Mouse (Mus musculus) forebrain, embryonic 14.5 days (tissue): ENCODE results near the gene Plod1. TPM values are rescaled to one million over a fixed set of nuclear protein-coding genes. Genes with fewer than 3 reads are reported as not detected.

Source experiments
- ATAC-seq: fragments of 200-750 bp; cut with Nextera tagmentation; 2 replicates; pipeline ENCODE4 v1.8.0; 2017; ENCODE audit warnings: mild to moderate bottlenecking, moderate library complexity
- DNase-seq: peaks from one replicate; pipeline ENCODE4 v3.0.0-alpha.2; 2015; ENCODE audit warnings: low spot score
- H3K27ac ChIP-seq: fragments of 300-500 bp; sonication (generic); 2 replicates; pipeline ENCODE4 v1.5.1; 2014; ENCODE audit warnings: low read depth, mild to moderate bottlenecking, control low read depth, low read length, moderate library complexity
- H3K27me3 ChIP-seq: fragments of 300-500 bp; sonication (generic); replicated peaks from 2 replicates; pipeline ENCODE4 v1.6.1; 2014; ENCODE audit warnings: low read length, control low read depth, mixed read lengths; ENCODE audit not compliant: control insufficient read depth, insufficient read depth
- H3K36me3 ChIP-seq: fragments of 300-500 bp; sonication (generic); 2 replicates; pipeline ENCODE4 v1.6.1; 2014; ENCODE audit warnings: low read length, control low read depth; ENCODE audit not compliant: control insufficient read depth, insufficient read depth
- H3K4me1 ChIP-seq: fragments of 300-500 bp; sonication (generic); 2 replicates; pipeline ENCODE4 v1.6.1; 2014; ENCODE audit warnings: antibody characterized with exemption, low read length, control low read depth; ENCODE audit not compliant: control insufficient read depth, insufficient read depth
- H3K4me2 ChIP-seq: fragments of 300-500 bp; sonication (generic); 2 replicates; pipeline ENCODE4 v1.6.1; 2014; ENCODE audit warnings: mild to moderate bottlenecking, control low read depth, low read length
- H3K4me3 ChIP-seq: fragments of 300-500 bp; sonication (generic); 2 replicates; pipeline ENCODE4 v1.5.1; 2014; ENCODE audit warnings: low read depth, low read length, control low read depth
- H3K9ac ChIP-seq: fragments of 300-500 bp; sonication (generic); 2 replicates; pipeline ENCODE4 v1.6.1; 2014; ENCODE audit warnings: mild to moderate bottlenecking, low read length, control low read depth, moderate library complexity
- H3K9me3 ChIP-seq: fragments of 300-500 bp; sonication (generic); replicated peaks from 2 replicates; pipeline ENCODE4 v1.6.1; 2016; ENCODE audit warnings: low read length, control low read depth, mixed read lengths; ENCODE audit not compliant: control insufficient read depth
- WGBS: fragments of 180-500 bp; shearing (Covaris S2); extraction: QIAGEN DNeasy Blood & Tissue Kit; methylation state at CpG from one replicate; pipeline ENCODE4 v1.1.7; 2014; 5-methylcytosine and 5-hydroxymethylcytosine counted together
- polyA plus RNA-seq: library from polyadenylated mRNA; unstranded; fragments of >200 nt; fragmentation: Nextera tagmentation; extraction: Ambion mirVana; gene quantifications from 2 replicates; pipeline ENCODE4 v1.2.1, GENCODE M21; 2014

Gene Plod1
- polyA plus RNA-seq, 1 experiment from 2014 or later, result 15.0 TPM

DNA sequence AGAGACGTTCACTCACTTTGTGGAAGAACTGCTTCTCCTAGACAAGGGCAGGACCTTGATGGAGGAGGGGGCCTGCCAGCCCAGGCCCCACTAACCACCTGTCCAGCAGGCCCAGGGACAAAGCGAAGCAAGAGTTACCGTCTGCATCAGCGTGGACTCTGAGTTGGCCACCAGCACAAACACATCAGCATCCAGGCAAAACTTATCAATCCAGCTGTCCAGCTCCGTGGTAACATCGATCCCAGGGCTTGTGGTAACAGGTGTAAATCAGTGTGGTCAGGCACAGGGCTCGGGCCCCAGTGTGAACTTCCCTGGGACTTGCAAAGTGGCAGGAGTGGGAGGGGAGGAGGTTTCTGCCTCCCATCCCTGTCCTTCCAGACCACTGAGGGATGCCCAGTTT lies 49.3 kb downstream of the Plod1 start:
- DNase-seq, result no peak
- peaks cover 94% of the 10 kb centered on the region for H3K36me3 ChIP-seq
- no peak overlapping the region for H3K4me3 ChIP-seq
- no peaks in the 10 kb centered on the region for H3K9me3 ChIP-seq
- no peaks in the 10 kb centered on the region for H3K27me3 ChIP-seq
- no peak overlapping the region for H3K4me2 ChIP-seq
- no peak for ATAC-seq
- no peak overlapping the region for H3K9ac ChIP-seq
- H3K4me1 ChIP-seq, result no peaks in the 10 kb centered on the region
- 89% methylated on average over 7 of the region's 7 CpGs for WGBS
- no peak overlapping the region for H3K27ac ChIP-seq

DNA sequence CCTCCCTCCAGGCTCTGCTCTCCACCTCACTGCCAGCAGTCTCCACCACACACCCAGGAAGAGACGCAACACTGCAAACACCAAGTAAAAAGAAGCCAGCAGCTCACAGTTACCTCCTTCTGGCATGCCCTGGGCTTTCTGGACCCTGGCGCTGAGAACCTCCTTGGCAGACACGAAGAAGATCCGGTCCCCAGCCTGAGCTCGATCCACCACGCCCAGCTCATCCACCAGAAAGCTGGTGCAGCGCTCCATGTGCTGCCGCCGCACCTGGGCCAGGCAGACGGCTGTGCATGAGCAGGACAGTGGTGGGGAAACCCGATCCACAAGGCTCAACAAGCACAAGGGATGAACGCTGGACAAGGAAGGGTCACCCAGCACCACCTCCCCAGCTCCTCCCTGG lies 50.4 kb downstream of the Plod1 start:
- no peak overlapping the region for H3K9ac ChIP-seq
- no peak overlapping the region for H3K27ac ChIP-seq
- ATAC-seq (no peak), DNase-seq (no peak)
- H3K36me3 ChIP-seq, result peaks cover 95% of the 10 kb centered on the region
- H3K4me2 ChIP-seq, result no peak overlapping the region
- 91% methylated on average over 12 of the region's 12 CpGs for WGBS
- no peaks in the 10 kb centered on the region for H3K27me3 ChIP-seq
- no peak overlapping the region for H3K4me3 ChIP-seq
- no peaks in the 10 kb centered on the region for H3K9me3 ChIP-seq
- no peaks in the 10 kb centered on the region for H3K4me1 ChIP-seq

DNA sequence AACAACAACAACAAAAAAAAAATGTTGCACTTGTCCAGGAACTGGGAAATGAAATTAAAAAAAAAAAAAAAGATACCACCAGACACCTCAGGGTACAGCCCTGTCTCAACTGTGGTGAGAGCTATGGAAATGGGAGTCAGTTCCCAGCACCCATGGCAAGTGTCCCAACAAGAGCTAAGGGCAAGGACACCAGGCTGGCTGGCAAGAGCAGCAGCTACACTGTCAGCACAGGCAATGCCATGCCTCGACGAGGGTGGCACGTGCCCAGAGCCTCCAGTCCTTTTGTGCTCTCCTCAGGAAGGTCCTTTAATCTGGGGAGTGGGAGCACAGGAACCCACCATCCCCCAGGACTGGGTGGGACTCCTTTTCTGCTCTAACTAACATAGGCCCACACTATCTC lies 52.4 kb downstream of the Plod1 start:
- H3K27me3 ChIP-seq, result no peaks in the 10 kb centered on the region
- no peak overlapping the region for H3K27ac ChIP-seq
- no peak overlapping the region for H3K4me3 ChIP-seq
- H3K36me3 ChIP-seq, result peaks cover 96% of the 10 kb centered on the region
- no peaks in the 10 kb centered on the region for H3K9me3 ChIP-seq
- H3K4me1 ChIP-seq, result no peaks in the 10 kb centered on the region
- no peak overlapping the region for H3K9ac ChIP-seq
- DNase-seq (no peak), ATAC-seq (no peak)
- 87% methylated on average over 3 of the region's 3 CpGs for WGBS
- H3K4me2 ChIP-seq, result no peak overlapping the region

DNA sequence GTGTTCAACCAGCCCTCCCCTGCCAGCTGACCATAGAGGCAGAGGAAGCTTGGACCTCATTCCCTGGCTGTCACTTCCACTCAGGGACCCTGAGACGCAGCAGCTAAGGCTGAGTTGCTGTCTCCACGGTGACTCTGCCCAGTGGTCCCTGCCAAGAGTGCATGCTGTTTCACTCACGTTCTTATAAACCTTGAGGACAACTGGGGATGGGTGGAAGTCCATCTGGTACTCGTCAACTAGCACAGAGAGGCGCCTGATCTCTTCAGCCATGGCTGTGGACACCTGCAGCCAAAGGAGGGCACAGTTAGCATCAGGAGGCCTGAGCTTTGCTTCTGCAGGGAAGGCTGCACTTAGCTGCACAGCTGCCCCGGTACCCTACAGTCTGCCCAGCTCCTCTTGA lies 53.5 kb downstream of the Plod1 start:
- DNase-seq, result no peak
- ATAC-seq, result no peak
- WGBS, result 89% methylated on average over 6 of the region's 6 CpGs
- Histone ChIP-seq H3K36me3 (peaks cover 96% of the 10 kb centered on the region), H3K27me3 (no peaks in the 10 kb centered on the region), H3K4me3 (no peak overlapping the region), H3K27ac (no peak overlapping the region), H3K4me2 (no peak overlapping the region), H3K9me3 (no peaks in the 10 kb centered on the region), H3K9ac (no peak overlapping the region), H3K4me1 (no peaks in the 10 kb centered on the region)

DNA sequence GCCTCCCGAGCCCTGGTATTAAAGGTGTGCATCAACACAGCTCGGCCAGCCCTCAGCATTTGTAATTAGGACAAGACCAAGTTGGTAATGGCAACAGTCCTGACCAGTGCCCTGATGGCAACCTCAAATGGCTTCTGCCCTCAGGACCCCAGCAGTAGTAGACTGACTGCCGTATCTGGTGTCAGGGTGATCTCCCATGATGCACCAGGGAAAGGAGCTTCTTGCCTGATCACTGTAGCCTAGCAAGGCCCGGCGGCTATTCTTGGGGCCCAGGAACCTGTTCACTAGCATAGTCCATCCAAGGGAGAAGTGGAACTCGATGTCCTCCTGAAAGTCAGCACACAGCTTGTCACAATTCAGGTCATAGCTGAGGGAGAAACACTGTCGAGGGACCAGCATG lies 54.8 kb downstream of the Plod1 start:
- DNase-seq (no peak), ATAC-seq (no peak)
- Histone ChIP-seq H3K9ac (no peak overlapping the region), H3K36me3 (peaks cover 92% of the 10 kb centered on the region), H3K9me3 (no peaks in the 10 kb centered on the region), H3K27ac (no peak overlapping the region), H3K4me1 (no peaks in the 10 kb centered on the region), H3K4me2 (no peak overlapping the region), H3K4me3 (no peak overlapping the region), H3K27me3 (no peaks in the 10 kb centered on the region)
- 93% methylated on average over 7 of the region's 7 CpGs for WGBS

DNA sequence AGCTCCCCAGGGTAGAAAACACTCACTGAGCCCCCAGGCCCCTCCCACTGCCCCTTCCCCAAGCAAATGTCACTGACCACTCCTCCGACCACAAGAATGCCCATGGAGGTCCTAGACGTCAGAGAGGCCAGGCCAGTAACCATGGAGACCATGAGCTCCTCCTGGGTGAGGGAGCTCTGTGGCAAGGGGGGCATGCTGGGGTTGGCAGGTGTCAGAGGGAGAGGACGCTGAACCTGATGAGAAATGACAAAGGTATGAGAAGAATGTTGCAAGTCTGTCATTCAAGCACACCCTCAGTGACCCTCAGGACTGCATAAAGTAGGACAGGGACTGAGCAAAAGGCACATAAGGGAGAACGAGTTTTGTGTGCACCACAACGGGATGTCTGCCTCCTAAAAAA lies 56.7 kb downstream of the Plod1 start:
- no peak for DNase-seq
- H3K4me1 ChIP-seq, result no peaks in the 10 kb centered on the region
- H3K9ac ChIP-seq, result no peak overlapping the region
- H3K9me3 ChIP-seq, result no peaks in the 10 kb centered on the region
- no peaks in the 10 kb centered on the region for H3K27me3 ChIP-seq
- H3K4me2 ChIP-seq, result no peak overlapping the region
- WGBS, result 58% methylated on average over 5 of the region's 5 CpGs
- no peak overlapping the region for H3K4me3 ChIP-seq
- peaks cover 92% of the 10 kb centered on the region for H3K36me3 ChIP-seq
- ATAC-seq, result no peak
- no peak overlapping the region for H3K27ac ChIP-seq

DNA sequence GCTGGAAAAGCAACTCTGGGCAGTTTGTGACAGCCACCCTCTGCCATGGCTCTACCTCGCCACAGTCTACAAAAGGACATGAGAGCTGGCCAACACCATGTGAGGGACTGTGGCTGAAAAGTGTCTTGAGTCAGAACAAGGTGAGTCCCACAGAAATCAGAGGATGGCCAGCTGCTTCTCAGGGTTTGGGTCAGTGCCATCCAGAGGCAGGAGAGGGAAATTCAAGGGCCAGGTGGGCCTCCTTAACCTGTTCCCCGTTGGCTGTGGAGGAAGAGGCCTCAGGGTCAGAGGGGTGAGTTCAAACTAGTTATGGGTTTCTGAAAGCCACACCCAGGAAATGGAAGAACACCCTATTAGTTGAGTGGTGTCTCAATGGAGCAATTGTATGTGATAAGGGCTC lies 57.1 kb downstream of the Plod1 start:
- ATAC-seq, result no peak
- Histone ChIP-seq H3K27me3 (no peaks in the 10 kb centered on the region), H3K27ac (no peak overlapping the region), H3K9me3 (no peaks in the 10 kb centered on the region), H3K36me3 (peaks cover 92% of the 10 kb centered on the region), H3K4me3 (no peak overlapping the region), H3K4me2 (no peak overlapping the region), H3K9ac (no peak overlapping the region), H3K4me1 (no peaks in the 10 kb centered on the region)
- no peak for DNase-seq
- 75% methylated on average over 2 of the region's 2 CpGs for WGBS

DNA sequence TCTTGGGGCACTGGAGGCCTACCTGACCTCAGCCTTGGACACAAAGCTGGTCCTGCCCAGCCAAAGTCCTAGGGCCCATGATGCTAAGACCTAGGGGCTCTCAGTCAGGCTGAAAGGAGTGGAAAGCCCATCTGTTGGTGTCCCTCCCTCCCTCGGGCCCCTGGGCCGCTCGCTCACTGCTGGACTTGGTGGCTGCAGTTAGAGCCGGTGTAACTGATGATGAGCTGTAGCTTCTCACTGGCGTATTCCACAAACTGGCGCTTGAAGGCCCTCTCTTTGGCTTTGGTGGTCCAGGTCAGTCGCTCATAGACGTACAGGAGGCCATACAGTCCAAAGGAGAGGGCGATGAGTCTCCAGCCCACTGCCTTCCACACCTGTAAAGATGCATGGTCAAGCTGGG lies 58.0 kb downstream of the Plod1 start:
- Histone ChIP-seq H3K36me3 (peaks cover 92% of the 10 kb centered on the region), H3K4me3 (no peak overlapping the region), H3K27ac (no peak overlapping the region), H3K9ac (no peak overlapping the region), H3K4me2 (no peak overlapping the region), H3K27me3 (no peaks in the 10 kb centered on the region), H3K4me1 (no peaks in the 10 kb centered on the region), H3K9me3 (no peaks in the 10 kb centered on the region)
- ATAC-seq, result no peak
- WGBS, result 96% methylated on average over 9 of the region's 9 CpGs
- DNase-seq, result no peak

DNA sequence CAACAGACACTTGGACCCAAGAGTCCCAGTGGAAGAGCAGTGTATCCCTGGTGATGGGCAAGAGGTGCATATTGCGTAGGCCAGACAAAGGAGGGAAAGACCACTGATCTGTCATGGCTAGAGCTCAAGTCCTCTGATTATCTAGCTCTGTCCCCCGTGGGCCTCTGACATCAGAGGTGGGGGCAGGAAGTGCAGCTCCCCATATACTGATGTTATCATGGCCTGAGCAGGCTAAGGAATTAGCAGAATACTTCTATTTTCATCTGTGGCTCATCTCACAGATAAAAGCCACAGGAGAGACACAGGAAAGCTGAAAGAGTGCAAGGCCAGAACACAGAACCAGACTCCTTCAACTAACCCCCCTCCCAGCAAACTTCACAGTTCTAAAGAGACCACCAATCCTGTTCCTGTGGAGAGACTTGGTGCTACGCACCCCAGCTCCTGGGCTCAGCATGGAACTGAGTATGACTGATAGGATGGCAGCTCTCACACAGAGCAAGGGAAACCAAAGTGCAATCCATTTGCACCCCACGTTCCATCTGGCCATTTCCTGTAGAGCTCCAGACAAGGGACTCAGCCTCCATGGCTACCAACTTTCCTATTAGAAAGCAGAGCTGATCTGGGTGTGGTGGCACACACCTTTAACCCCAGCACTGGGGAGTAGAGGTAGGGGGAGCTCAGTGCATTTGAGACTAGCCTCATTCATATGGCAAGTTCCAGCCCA lies 60.6 kb downstream of the Plod1 start:
- H3K9me3 ChIP-seq, result no peaks in the 10 kb centered on the region
- H3K27ac ChIP-seq, result no peak overlapping the region
- no peak overlapping the region for H3K4me3 ChIP-seq
- H3K4me1 ChIP-seq, result no peaks in the 10 kb centered on the region
- no peaks in the 10 kb centered on the region for H3K27me3 ChIP-seq
- no peak overlapping the region for H3K4me2 ChIP-seq
- ATAC-seq, result no peak
- H3K9ac ChIP-seq, result no peak overlapping the region
- WGBS, result 89% methylated on average over 4 of the region's 4 CpGs
- peaks cover 86% of the 10 kb centered on the region for H3K36me3 ChIP-seq
- no peak for DNase-seq
